Mouse (Mus musculus) midbrain, embryonic 15.5 days (tissue): Measurements from ENCODE around the gene Slc13a3. TPM values are rescaled to one million over a fixed set of nuclear protein-coding genes. Genes with fewer than 3 reads are reported as not detected.

Source experiments
- ATAC-seq: fragments of 200-750 bp; cut with Nextera tagmentation; replicated peaks from 2 replicates; pipeline ENCODE4 v1.8.0; 2017; ENCODE audit warnings: moderate TSS enrichment
- H3K27ac ChIP-seq: fragments of 300-500 bp; sonication (generic); 2 replicates; pipeline ENCODE4 v1.5.1; 2015; ENCODE audit warnings: mild to moderate bottlenecking, inconsistent platforms
- H3K27me3 ChIP-seq: fragments of 300-500 bp; sonication (generic); replicated peaks from 2 replicates; pipeline ENCODE4 v1.6.1; 2015; ENCODE audit warnings: inconsistent platforms
- H3K36me3 ChIP-seq: fragments of 300-500 bp; sonication (generic); replicated peaks from 2 replicates; pipeline ENCODE4 v1.6.1; 2015; ENCODE audit warnings: inconsistent platforms
- H3K4me1 ChIP-seq: fragments of 300-500 bp; sonication (generic); 2 replicates; pipeline ENCODE4 v1.6.1; 2015; ENCODE audit warnings: inconsistent platforms
- H3K4me2 ChIP-seq: fragments of 300-500 bp; sonication (generic); 2 replicates; pipeline ENCODE4 v1.6.1; 2015; ENCODE audit warnings: inconsistent platforms, mild to moderate bottlenecking, moderate library complexity
- H3K4me3 ChIP-seq: fragments of 300-500 bp; sonication (generic); 2 replicates; pipeline ENCODE4 v1.5.1; 2015; ENCODE audit warnings: mild to moderate bottlenecking, inconsistent platforms
- H3K9ac ChIP-seq: fragments of 300-500 bp; sonication (generic); 2 replicates; pipeline ENCODE4 v1.6.1; 2015; ENCODE audit warnings: mild to moderate bottlenecking, inconsistent platforms
- H3K9me3 ChIP-seq: fragments of 300-500 bp; sonication (generic); 2 replicates; pipeline ENCODE4 v1.6.1; 2016; ENCODE audit warnings: inconsistent platforms
- WGBS: fragments of 180-500 bp; shearing (Covaris S2); methylation state at CpG from one replicate; pipeline ENCODE4 v1.1.7; 2015; ENCODE audit warnings: mixed read lengths; 5-methylcytosine and 5-hydroxymethylcytosine counted together
- polyA plus RNA-seq: library from polyadenylated mRNA; unstranded; fragments of >200 nt; fragmentation: Nextera tagmentation; extraction: Ambion mirVana; gene quantifications from 2 replicates; pipeline ENCODE4 v1.2.1, GENCODE M21; 2015

The Slc13a3 gene
- polyA plus RNA-seq, 1 experiment from 2014 or later, result 10.1 TPM

GRCm38 (mm10) chr2:165470167-165470566, 2.9 kb downstream of the Slc13a3 start:
- WGBS, result 34% methylated on average over 5 of the region's 5 CpGs
- no peaks in the 10 kb centered on the region for H3K36me3 ChIP-seq
- H3K4me2 ChIP-seq, result no peak overlapping the region
- no peak overlapping the region for H3K27ac ChIP-seq
- H3K27me3 ChIP-seq, result peaks cover 19% of the 10 kb centered on the region
- H3K9ac ChIP-seq, result no peak overlapping the region
- H3K4me1 ChIP-seq, result peaks cover 14% of the 10 kb centered on the region
- no peak overlapping the region for H3K4me3 ChIP-seq
- ATAC-seq, result no peak
- no peaks in the 10 kb centered on the region for H3K9me3 ChIP-seq

- H3K9ac ChIP-seq, result no peak overlapping the region
- WGBS, result 46% methylated on average over 15 of the region's 15 CpGs
- H3K27ac ChIP-seq, result no peak overlapping the region
- no peak overlapping the region for H3K4me2 ChIP-seq
- peaks cover 11% of the 10 kb centered on the region for H3K4me1 ChIP-seq
- no peaks in the 10 kb centered on the region for H3K9me3 ChIP-seq
- H3K4me3 ChIP-seq, result no peak overlapping the region
- H3K36me3 ChIP-seq, result no peaks in the 10 kb centered on the region
- H3K27me3 ChIP-seq, result peaks cover 10% of the 10 kb centered on the region
- ATAC-seq, result no peak
Measured at GRCm38 (mm10) chr2:165467824-165468452, 5.1 kb downstream of the Slc13a3 start.

GRCm38 (mm10) chr2:165459663-165460062, 13.4 kb downstream of the Slc13a3 start:
- no peak for ATAC-seq
- no peak overlapping the region for H3K9ac ChIP-seq

GRCm38 (mm10) chr2:165458189-165458588, 14.8 kb downstream of the Slc13a3 start:
- WGBS, result 37% methylated on average over 5 of the region's 5 CpGs
- ATAC-seq, result no peak
- Histone ChIP-seq H3K4me3 (no peak overlapping the region), H3K9ac (no peak overlapping the region), H3K27ac (no peak overlapping the region), H3K27me3 (no peaks in the 10 kb centered on the region), H3K36me3 (no peaks in the 10 kb centered on the region), H3K4me2 (no peak overlapping the region), H3K4me1 (no peaks in the 10 kb centered on the region), H3K9me3 (no peaks in the 10 kb centered on the region)

More at GRCm38 (mm10) chr2:165459663-165460062, 13.4 kb downstream of the Slc13a3 start:
- no peak overlapping the region for H3K27ac ChIP-seq
- WGBS, result 26% methylated on average over 7 of the region's 7 CpGs
- no peak overlapping the region for H3K4me3 ChIP-seq
- no peaks in the 10 kb centered on the region for H3K36me3 ChIP-seq
- H3K27me3 ChIP-seq, result no peaks in the 10 kb centered on the region
- no peaks in the 10 kb centered on the region for H3K9me3 ChIP-seq
- no peak overlapping the region for H3K4me2 ChIP-seq
- H3K4me1 ChIP-seq, result no peaks in the 10 kb centered on the region

- Histone ChIP-seq H3K4me3 (no peak overlapping the region), H3K4me1 (no peaks in the 10 kb centered on the region), H3K27ac (no peak overlapping the region), H3K9me3 (no peaks in the 10 kb centered on the region), H3K27me3 (no peaks in the 10 kb centered on the region), H3K9ac (no peak overlapping the region), H3K36me3 (no peaks in the 10 kb centered on the region), H3K4me2 (no peak overlapping the region)
- no peak for ATAC-seq
- 60% methylated on average over 2 of the region's 2 CpGs for WGBS
Measured at GRCm38 (mm10) chr2:165456710-165457109, 16.3 kb downstream of the Slc13a3 start.

- no peak for ATAC-seq
- Histone ChIP-seq H3K27me3 (no peaks in the 10 kb centered on the region), H3K36me3 (no peaks in the 10 kb centered on the region), H3K27ac (no peak overlapping the region), H3K9ac (no peak overlapping the region), H3K9me3 (no peaks in the 10 kb centered on the region), H3K4me2 (no peak overlapping the region), H3K4me1 (no peaks in the 10 kb centered on the region), H3K4me3 (no peak overlapping the region)
- 77% methylated on average over 12 of the region's 12 CpGs for WGBS
Measured at GRCm38 (mm10) chr2:165452730-165453693, 20.0 kb downstream of the Slc13a3 start.

- Histone ChIP-seq H3K36me3 (no peaks in the 10 kb centered on the region), H3K27ac (no peak overlapping the region), H3K9ac (no peak overlapping the region), H3K9me3 (no peaks in the 10 kb centered on the region), H3K4me2 (no peak overlapping the region), H3K27me3 (no peaks in the 10 kb centered on the region), H3K4me3 (no peak overlapping the region), H3K4me1 (no peaks in the 10 kb centered on the region)
- WGBS, result 87% methylated on average over 9 of the region's 9 CpGs
- ATAC-seq, result no peak
Measured at GRCm38 (mm10) chr2:165448475-165448874, 24.6 kb downstream of the Slc13a3 start.

- WGBS, result 90% methylated on average over 3 of the region's 3 CpGs
- no peaks in the 10 kb centered on the region for H3K27me3 ChIP-seq
- H3K9ac ChIP-seq, result no peak overlapping the region
- H3K9me3 ChIP-seq, result no peaks in the 10 kb centered on the region
- H3K4me2 ChIP-seq, result no peak overlapping the region
- no peaks in the 10 kb centered on the region for H3K4me1 ChIP-seq
- H3K4me3 ChIP-seq, result no peak overlapping the region
- no peak overlapping the region for H3K27ac ChIP-seq
- ATAC-seq, result no peak
- no peaks in the 10 kb centered on the region for H3K36me3 ChIP-seq
Measured at GRCm38 (mm10) chr2:165444861-165445260, 28.2 kb downstream of the Slc13a3 start.

- Histone ChIP-seq H3K27me3 (no peaks in the 10 kb centered on the region), H3K4me1 (no peaks in the 10 kb centered on the region), H3K4me3 (no peak overlapping the region), H3K9me3 (no peaks in the 10 kb centered on the region), H3K9ac (no peak overlapping the region), H3K27ac (no peak overlapping the region), H3K4me2 (no peak overlapping the region), H3K36me3 (no peaks in the 10 kb centered on the region)
- no peak for ATAC-seq
- 77% methylated on average over 10 of the region's 10 CpGs for WGBS
Measured at GRCm38 (mm10) chr2:165442981-165443380, 30.0 kb downstream of the Slc13a3 start.

- Histone ChIP-seq H3K4me2 (no peak overlapping the region), H3K27ac (no peak overlapping the region), H3K9me3 (no peaks in the 10 kb centered on the region), H3K27me3 (no peaks in the 10 kb centered on the region), H3K4me1 (no peaks in the 10 kb centered on the region), H3K4me3 (no peak overlapping the region), H3K9ac (no peak overlapping the region), H3K36me3 (no peaks in the 10 kb centered on the region)
- ATAC-seq, result no peak
- 71% methylated on average over 4 of the region's 4 CpGs for WGBS
Measured at GRCm38 (mm10) chr2:165441613-165442012, 31.4 kb downstream of the Slc13a3 start.

- Histone ChIP-seq H3K9me3 (no peaks in the 10 kb centered on the region), H3K9ac (no peak overlapping the region), H3K36me3 (no peaks in the 10 kb centered on the region), H3K27ac (no peak overlapping the region), H3K27me3 (no peaks in the 10 kb centered on the region), H3K4me3 (no peak overlapping the region), H3K4me1 (no peaks in the 10 kb centered on the region), H3K4me2 (no peak overlapping the region)
- WGBS, result 92% methylated on average over 10 of the region's 10 CpGs
- no peak for ATAC-seq
Measured at GRCm38 (mm10) chr2:165439613-165440012, 33.4 kb downstream of the Slc13a3 start.

- H3K27me3 ChIP-seq, result no peaks in the 10 kb centered on the region
- no peak overlapping the region for H3K4me2 ChIP-seq
- H3K27ac ChIP-seq, result no peak overlapping the region
- WGBS, result 87% methylated on average over 7 of the region's 7 CpGs
- no peaks in the 10 kb centered on the region for H3K9me3 ChIP-seq
- H3K36me3 ChIP-seq, result no peaks in the 10 kb centered on the region
- no peak for ATAC-seq
- no peaks in the 10 kb centered on the region for H3K4me1 ChIP-seq
- no peak overlapping the region for H3K9ac ChIP-seq
- no peak overlapping the region for H3K4me3 ChIP-seq
Measured at GRCm38 (mm10) chr2:165438881-165439280, 34.1 kb downstream of the Slc13a3 start.
